Mouse (Mus musculus) NIH3T3 (cell line): ENCODE measurements at regions not wholly inside any gene's neighbourhood (a gene's known extent, or its start where the extent isn't known, plus 50 kb on each side); places are given as distances from the start of the nearest gene placed in this dataset.
A peak's percentile ranks its signal among the peaks of the same experiment; 100 is the strongest.

Experiments
- DNase-seq: peaks from one replicate; pipeline ENCODE4 v3.0.0-alpha.2; 2012; ENCODE audit warnings: low read depth

- DNase-seq, result no peak
Observed at GRCm38 (mm10) chr13:73039731-73040130, 220.5 kb upstream of the Irx4 start.

DNA sequence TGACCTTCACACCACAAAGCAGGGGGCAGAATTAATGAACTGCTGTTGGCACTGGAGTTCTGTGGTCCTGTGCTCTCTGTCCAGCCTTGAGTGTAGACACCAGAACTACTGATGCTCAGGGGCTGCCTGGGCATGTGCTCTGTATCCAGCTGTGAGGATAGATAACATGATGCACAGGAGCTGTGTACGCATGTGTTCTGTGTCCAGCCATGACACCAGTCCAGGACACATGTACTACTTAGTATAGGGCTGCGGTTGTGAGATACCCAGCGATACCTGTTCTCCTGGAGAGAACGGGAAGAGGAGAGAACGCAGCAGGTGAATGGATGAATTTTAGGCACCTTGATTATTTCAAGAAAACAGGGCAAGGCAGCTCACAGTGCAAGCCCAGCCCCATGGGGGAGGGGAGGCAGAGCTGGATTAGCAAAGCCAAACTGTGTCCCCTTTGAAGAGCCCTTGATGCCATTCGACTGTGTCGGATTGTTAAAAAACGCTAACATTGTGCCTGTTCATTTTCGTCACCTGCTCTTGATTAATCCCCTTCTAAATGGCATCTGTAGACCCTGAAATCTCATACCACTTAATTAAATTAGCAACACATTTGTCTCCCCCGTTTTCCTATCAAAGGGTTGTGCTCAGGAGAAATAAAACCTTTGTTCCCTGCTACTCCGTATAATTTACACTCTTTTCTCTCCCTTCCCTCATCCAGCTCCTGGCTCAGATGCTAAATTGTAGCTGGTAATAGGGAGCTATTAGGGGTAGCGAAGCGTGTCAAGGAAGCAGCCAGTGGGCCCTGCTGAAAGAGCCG, 218.8 kb upstream of the Irx4 start:
- DNase-seq, result no peak

- peak; percentile 12 for DNase-seq
Observed at GRCm38 (mm10) chr13:73069840-73070530, 190.3 kb upstream of the Irx4 start.

GRCm38 (mm10) chr13:73070531-73070908, 189.8 kb upstream of the Irx4 start:
- DNase-seq, result no peak

- DNase-seq, result no peak
Observed at GRCm38 (mm10) chr13:73071032-73071431, 189.2 kb upstream of the Irx4 start.

- no peak for DNase-seq
Observed at GRCm38 (mm10) chr13:73071854-73072852, 188.1 kb upstream of the Irx4 start.

GRCm38 (mm10) chr13:73077866-73078430, 182.3 kb upstream of the Irx4 start:
- DNase-seq, result no peak

DNA sequence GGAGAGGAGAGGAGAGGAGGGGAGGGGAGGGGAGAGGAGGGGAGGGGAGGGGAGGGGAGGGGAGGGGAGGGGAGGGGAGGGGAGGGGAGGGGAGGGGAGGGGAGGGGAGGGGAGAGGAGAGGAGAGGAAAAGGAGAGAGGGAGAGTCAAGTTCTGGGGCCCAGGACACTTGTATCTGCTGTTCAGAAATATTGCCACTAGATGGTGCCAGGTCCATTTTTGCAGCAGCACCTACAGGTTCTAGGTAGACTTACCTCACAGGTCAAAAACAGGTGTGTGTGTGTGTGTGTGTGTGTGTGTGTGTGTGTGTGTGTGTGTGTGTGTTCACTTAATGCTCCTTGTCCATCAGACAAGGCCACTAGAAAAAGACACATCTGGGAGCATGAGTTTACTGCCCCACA, 172.5 kb upstream of the Irx4 start:
- peak; percentile 6 for DNase-seq

DNA sequence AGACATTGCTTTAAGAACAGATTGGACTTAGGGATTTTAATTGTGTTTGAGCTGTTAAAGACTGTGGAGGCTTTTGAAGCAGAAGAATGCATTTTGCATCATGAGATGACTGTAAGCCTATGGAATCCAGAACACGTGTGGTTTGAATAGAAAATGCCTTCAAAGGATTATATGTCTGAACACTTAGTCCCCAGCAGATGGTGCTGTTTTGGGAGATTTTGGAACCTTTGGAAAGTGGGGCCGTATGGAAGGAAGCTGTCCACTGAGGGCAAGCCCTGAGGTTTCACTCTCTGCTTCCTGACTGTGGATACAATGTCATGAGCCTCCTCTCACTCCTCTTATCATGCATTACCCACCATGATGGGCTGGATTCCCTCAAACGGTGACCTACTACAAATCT, 168.4 kb upstream of the Irx4 start:
- DNase-seq, result peak; percentile 5

DNA sequence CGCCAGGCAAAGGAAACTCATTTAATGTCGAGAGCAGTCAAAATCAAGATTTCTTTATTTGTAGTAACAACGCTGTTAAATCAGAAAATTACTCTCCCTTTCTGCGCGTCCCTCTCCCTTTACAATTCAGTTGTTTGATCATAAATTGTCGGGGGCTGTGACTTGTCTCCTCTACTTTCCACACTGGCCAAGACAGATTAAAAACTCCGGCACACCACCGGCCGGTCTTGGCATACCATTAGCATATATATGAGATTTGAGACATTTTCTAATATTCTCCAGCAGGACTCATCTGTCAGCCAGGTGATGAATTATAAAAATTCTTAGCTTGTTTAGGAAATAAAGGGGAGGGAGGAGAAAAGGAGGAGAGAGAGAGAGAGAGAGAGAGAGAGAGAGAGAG, 162.8 kb upstream of the Irx4 start:
- no peak for DNase-seq

DNA sequence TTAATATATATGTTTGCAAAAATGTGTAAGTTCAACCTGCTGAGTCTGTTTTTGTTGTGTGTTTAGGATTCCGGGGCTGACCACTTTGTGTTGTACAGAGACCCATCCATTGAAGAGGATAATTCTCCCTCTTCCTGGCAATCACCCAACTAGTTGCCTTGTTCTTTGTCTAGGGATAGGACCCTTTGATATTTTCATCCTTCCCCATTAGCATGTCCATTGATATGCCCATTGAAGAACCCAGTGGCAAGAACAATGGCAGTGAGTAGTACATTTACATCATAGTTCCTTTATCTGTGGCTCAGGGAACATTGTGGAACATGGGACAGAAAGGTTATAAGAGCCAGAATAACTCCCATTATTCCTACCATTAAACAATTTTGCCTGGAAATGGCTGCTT, 160.9 kb upstream of the Irx4 start:
- DNase-seq, result no peak

DNA sequence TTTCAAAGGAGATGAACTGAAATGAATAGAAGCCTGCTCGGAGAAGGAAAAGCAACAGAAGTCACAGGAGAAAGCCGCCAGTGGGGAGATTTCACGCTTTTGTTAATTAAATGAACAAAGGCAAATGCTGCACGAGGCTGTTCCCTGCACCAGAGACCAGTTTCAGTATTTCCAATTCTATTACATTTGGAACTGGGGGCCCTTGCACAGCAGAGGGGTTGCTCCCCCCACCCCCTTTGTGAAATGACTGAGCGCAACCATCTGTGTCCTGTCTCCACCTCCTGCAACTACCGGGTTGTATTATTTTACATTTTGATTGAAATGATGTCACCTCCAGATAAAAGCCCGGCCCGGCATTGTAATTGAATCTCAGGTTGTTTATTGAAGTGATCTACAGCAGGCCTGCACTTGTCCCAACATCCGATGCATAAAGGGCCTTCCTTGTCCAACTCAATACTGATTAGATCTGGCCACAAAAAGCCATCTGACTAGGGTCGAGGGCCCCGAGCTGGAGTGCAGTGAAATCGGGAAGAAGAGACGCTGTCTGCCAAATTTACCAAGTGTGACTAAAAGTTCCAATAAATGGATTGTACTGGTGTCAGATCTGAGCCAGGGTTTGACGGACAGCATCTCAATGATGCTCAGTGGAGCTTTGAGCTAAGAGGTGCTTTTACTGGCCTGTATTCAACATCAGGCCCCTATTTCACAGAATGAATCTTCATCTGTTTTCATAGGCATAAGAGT, 152.9 kb upstream of the Irx4 start:
- DNase-seq, result no peak

DNA sequence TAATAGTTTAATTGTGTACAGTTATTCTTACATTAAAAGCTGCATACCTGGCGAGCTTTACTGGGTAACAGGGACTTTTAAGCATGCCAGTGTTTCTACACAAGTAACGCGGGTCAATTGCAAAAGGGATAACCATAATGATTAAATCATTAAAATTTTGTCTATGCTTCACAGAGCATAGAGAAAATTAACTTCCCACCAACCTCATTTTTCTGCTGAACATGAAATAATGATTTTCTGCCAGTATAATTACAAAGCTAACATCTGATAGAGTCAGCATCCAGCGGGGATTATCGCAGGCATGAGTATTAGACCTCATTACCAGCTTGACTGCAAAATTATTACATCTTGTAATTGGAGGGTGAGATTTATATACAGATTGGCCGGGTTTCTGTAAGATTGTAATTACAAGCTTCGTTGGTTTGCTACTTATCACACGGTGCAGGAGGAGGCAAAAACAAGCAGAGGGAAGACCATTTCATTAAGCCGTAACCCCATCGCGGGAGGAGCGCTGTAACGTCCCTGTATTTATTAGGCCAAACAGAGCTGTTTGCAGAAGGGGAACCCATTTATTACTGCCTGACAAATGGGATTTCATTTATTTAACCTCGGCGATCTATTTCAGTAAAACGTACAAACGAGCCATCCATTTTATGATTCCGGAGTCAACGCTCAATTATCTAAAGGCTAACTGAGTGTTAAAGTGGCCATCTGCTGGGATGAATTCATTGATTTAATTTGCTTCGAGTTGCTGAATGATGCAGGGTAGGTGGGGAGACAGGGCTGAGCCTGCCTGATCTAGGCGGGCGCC, 143.3 kb upstream of the Irx4 start:
- no peak for DNase-seq

DNA sequence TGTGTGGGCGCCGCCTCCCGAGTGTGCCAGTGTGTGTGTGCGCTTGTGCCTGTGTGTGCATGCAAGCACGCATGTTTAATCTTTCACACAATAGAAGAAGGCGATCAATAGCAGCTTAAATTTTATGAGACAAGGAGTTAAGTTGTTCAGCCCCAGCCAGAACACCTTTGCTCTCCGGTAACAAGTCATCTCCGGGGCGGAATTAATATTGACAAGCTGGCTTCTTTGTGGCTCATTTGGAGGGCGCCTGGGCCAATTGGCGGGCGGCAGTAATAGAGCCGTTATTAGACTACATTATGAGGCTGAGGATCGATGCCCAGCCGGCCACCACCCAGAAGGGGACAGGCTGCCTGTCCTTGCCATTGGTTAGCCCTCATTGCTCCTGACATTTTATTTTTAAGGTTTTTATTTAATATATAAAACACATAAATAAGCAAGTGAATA, 142.6 kb upstream of the Irx4 start:
- DNase-seq, result no peak

DNA sequence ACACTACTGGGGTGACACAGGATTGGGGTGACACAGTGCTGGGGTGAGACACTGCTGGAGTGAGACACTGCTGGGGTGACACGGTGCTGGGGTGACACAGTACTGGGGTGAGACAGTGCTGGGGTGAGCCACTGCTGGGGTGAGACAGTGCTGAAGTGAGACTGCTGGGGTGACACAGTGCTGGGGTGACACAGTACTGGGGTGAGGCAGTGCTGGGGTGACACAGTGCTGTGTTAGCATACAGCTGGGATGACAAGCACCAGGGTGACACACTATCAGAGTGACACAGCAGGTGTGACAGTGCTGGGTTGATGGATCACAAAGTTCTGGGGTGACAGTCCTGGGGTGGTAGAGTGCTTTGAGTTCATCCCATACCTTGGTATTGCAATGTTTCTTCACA, 137.3 kb upstream of the Irx4 start:
- DNase-seq, result no peak

- no peak for DNase-seq
Observed at GRCm38 (mm10) chr13:73131270-73131669, 129.0 kb upstream of the Irx4 start.

DNA sequence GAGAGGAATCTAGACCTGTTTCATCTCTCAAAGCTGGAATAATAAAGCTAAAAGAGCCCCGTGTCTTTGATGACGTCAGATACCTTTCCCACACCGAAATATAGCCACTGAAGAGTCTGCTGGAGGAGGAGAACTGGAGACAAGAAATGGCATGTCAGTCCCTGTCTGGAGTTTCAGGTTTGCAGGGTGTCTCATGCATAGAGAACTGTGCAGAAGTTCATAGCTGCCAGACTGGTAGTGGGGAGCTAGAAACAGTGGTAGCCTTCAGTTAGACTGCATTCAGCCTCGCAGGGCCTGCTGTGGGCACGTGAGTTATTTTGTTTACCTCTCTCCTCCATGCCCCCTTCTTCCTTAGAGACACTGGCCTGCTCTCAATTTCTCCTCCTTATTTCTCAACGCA, 127.5 kb upstream of the Irx4 start:
- no peak for DNase-seq

DNA sequence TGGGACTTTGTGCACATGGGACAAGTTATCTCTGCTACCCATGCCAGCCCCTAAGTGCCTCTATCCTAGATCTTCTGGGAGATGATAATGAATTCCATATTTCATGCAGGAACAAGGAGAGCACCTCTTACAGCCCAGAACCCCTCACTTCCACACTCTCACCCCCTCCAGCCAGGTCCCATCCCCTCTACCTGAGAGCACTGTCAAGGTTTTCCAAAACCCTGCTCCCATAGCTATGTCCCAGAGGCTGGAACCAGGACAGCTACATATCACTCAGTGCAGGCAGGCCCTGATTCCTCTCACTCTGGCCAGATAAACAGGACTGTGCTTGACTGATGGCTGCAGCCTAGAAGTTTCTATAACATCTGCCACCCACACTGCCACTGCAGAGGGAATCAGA, 125.3 kb upstream of the Irx4 start:
- no peak for DNase-seq

GRCm38 (mm10) chr13:73141302-73141701, 119.0 kb upstream of the Irx4 start:
- DNase-seq, result no peak

GRCm38 (mm10) chr13:73158016-73158415, 102.3 kb upstream of the Irx4 start:
- DNase-seq, result no peak
